ENCODE assay signal across 10 mouse cellular contexts in the genomic region with DNA sequence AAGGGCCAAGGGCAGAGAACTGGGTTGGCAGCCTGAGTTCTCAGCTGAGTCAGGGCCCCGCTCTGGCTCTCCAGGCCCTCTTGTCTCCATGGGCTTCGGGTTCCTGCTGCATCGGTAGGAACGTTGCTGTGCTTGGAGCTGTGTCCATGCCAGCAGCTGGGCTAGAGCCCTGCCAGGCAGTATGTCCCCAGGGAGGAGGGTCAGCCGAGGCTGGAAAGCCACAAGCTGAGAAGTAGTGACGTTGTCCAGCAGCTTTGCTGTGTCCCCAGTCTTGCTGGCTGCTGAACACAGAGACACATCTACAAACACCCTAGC.
DNase-seq lines count a peak whose midpoint lies in the region; ATAC-seq lines count a peak whose summit lies in the region.
"Had no signal": no experiment of that assay in that cellular context is flagged by ENCODE, and none has a peak within 500 bp of the region (broad histone marks: within the 10 kb centered on the region; RNA-seq: fewer than 3 reads in every experiment).

No protein-coding gene starts in this region.

- intact Hi-C loops in left cerebral cortex, postnatal 10 days (cut with DNase I), result no loop called here

- H3K9me3 ChIP-seq in liver, embryonic 13.5 days (replicated peaks), result no peaks in the 10 kb centered on the region
- H3K9me3 ChIP-seq in liver, embryonic 12.5 days (replicated peaks), result no peaks in the 10 kb centered on the region
- H3K9me3 ChIP-seq in limb, embryonic 12.5 days, result peaks cover 4% of the 10 kb centered on the region; the same call in 1 of the 2 replicates
- H3K9me3 ChIP-seq: midbrain, embryonic 13.5 days had no signal

- H3K4me3 ChIP-seq in liver, embryonic 13.5 days (replicated peaks), result no peak overlapping the region
- no peak overlapping the region for H3K4me3 ChIP-seq in liver, embryonic 12.5 days
- no peak overlapping the region for H3K4me3 ChIP-seq in limb, embryonic 12.5 days (replicated peaks)
- H3K4me3 ChIP-seq: left cerebral cortex, adult 2 months; midbrain, embryonic 13.5 days had no signal

- H3K4me2 ChIP-seq in liver, embryonic 13.5 days, result no peak overlapping the region
- H3K4me2 ChIP-seq in liver, embryonic 12.5 days, result no peak overlapping the region
- no peak overlapping the region for H3K4me2 ChIP-seq in limb, embryonic 12.5 days
- H3K4me2 ChIP-seq: midbrain, embryonic 13.5 days had no signal

- no peaks in the 10 kb centered on the region for H3K27me3 ChIP-seq in liver, embryonic 13.5 days
- H3K27me3 ChIP-seq in liver, embryonic 12.5 days (replicated peaks), result no peaks in the 10 kb centered on the region
- H3K27me3 ChIP-seq in limb, embryonic 12.5 days, result no peaks in the 10 kb centered on the region; the same call in 1 of the 2 replicates
- H3K27me3 ChIP-seq: midbrain, embryonic 13.5 days had no signal

- 66% methylated on average over 6 of the region's 6 CpGs for WGBS in liver, embryonic 13.5 days (ENCODE audit: insufficient replicate concordance)
- 64% methylated on average over 6 of the region's 6 CpGs for WGBS in liver, embryonic 12.5 days (ENCODE audit: insufficient replicate concordance)
- WGBS in limb, embryonic 12.5 days, result 64% methylated on average over 6 of the region's 6 CpGs

- DNase-seq in adrenal gland, postnatal 10 days, result peak; percentile 82
- DNase-seq in adrenal gland, postnatal 4 days (ENCODE audit: low spot score in 2 of 2), result no peak
- DNase-seq in liver, embryonic 13.5 days, result no peak
- peak; percentile 97 for DNase-seq in skeletal muscle tissue, adult 2 months (ENCODE audit: low read depth, low spot score)
- DNase-seq in left cerebral cortex, postnatal 10 days (ENCODE audit: extremely low spot score in 1 of 2, low spot score in 2 of 2), result no peak

- 0 out of 2 replicates have a peak, but pooled peaks have one; percentile 5 for ATAC-seq in liver, embryonic 13.5 days (ENCODE audit: low read depth)
- ATAC-seq in liver, embryonic 12.5 days, result no peak
- ATAC-seq in limb, embryonic 12.5 days (ENCODE audit: insufficient number of reproducible peaks, insufficient read depth, low FRiP score, low TSS enrichment, low read depth), result no peak
- no peak for ATAC-seq in frontal cortex, adult (ENCODE audit: low TSS enrichment)
- ATAC-seq: midbrain, embryonic 13.5 days had no signal

- no peak overlapping the region for H3K9ac ChIP-seq in liver, embryonic 13.5 days
- no peak overlapping the region for H3K9ac ChIP-seq in liver, embryonic 12.5 days
- no peak overlapping the region for H3K9ac ChIP-seq in limb, embryonic 12.5 days (replicated peaks)
- H3K9ac ChIP-seq: midbrain, embryonic 13.5 days had no signal

- no peaks in the 10 kb centered on the region for H3K36me3 ChIP-seq in liver, embryonic 13.5 days
- no peaks in the 10 kb centered on the region for H3K36me3 ChIP-seq in liver, embryonic 12.5 days
- no peaks in the 10 kb centered on the region for H3K36me3 ChIP-seq in limb, embryonic 12.5 days
- H3K36me3 ChIP-seq: midbrain, embryonic 13.5 days had no signal

- no peaks in the 10 kb centered on the region for H3K4me1 ChIP-seq in liver, embryonic 13.5 days (replicated peaks)
- H3K4me1 ChIP-seq in liver, embryonic 12.5 days, result 0 out of 2 replicates have a peak, but pooled peaks cover 5% of the 10 kb centered on the region
- peaks cover 39% of the 10 kb centered on the region for H3K4me1 ChIP-seq in limb, embryonic 12.5 days (replicated peaks)

- no peak overlapping the region for H3K27ac ChIP-seq in liver, embryonic 13.5 days
- H3K27ac ChIP-seq in liver, embryonic 12.5 days, result no peak overlapping the region
- H3K27ac ChIP-seq in limb, embryonic 12.5 days, result peak overlapping the region; percentile 47; the same call in 1 of the 2 replicates
- H3K27ac ChIP-seq: left cerebral cortex, adult 2 months; midbrain, embryonic 13.5 days had no signal

Comparison
In these comparisons a context has a peak if more than half of its experiments do, and no peak if none do; other contexts are left out.
1. DNase-seq: peak in adrenal gland, postnatal 10 days (single experiment) and skeletal muscle tissue, adult 2 months (single experiment); none in adrenal gland, postnatal 4 days (0 of 2), liver, embryonic 13.5 days (single experiment) and left cerebral cortex, postnatal 10 days (0 of 2).